Mouse (Mus musculus) megakaryocyte, embryonic 14.5 days (primary cell): ENCODE data around the gene Dnmt3a.

Experiments used
- FLI1 ChIP-seq: IDR thresholded peaks from 2 replicates; pipeline ENCODE4 v1.6.1; 2012; ENCODE audit warnings: low read length, inconsistent platforms, mixed read lengths
- GATA1 ChIP-seq: IDR thresholded peaks from 3 replicates; pipeline ENCODE4 v1.6.1; 2012; ENCODE audit warnings: mixed read lengths, low read length, inconsistent platforms, borderline replicate concordance

- TF ChIP-seq GATA1 (no peak), FLI1 (no peak)
Measured at GRCm38 (mm10) chr12:3776015-3776414, 29.8 kb upstream of the Dnmt3a start.
